Mouse (Mus musculus) midbrain, postnatal 0 days (tissue): ENCODE results near the gene Rbm5. TPM values are rescaled to one million over a fixed set of nuclear protein-coding genes. Genes with fewer than 3 reads are reported as not detected.
A peak's percentile ranks its signal among the peaks of the same experiment; 100 is the strongest.

ENCODE experiments used
- ATAC-seq: fragments of 200-750 bp; cut with Nextera tagmentation; 2 replicates; pipeline ENCODE4 v1.8.0; 2017; ENCODE audit warnings: moderate number of reproducible peaks, mild to moderate bottlenecking, moderate TSS enrichment, moderate library complexity; ENCODE audit not compliant: low FRiP score
- DNase-seq: peaks from one replicate; pipeline ENCODE4 v3.0.0-alpha.2; 2015; ENCODE audit warnings: low spot score
- H3K27ac ChIP-seq: fragments of 300-500 bp; sonication (generic); 2 replicates; pipeline ENCODE4 v1.5.1; 2014; ENCODE audit warnings: low read depth, mild to moderate bottlenecking, low read length, mixed read lengths
- H3K27me3 ChIP-seq: fragments of 300-500 bp; sonication (generic); 2 replicates; pipeline ENCODE4 v1.6.1; 2014; ENCODE audit warnings: low read length, control low read depth, mixed read lengths; ENCODE audit not compliant: insufficient read depth
- H3K36me3 ChIP-seq: fragments of 300-500 bp; sonication (generic); 2 replicates; pipeline ENCODE4 v1.6.1; 2014; ENCODE audit warnings: low read length, control low read depth, mixed read lengths; ENCODE audit not compliant: insufficient read depth
- H3K4me1 ChIP-seq: fragments of 300-500 bp; sonication (generic); 2 replicates; pipeline ENCODE4 v1.6.1; 2014; ENCODE audit warnings: mild to moderate bottlenecking, control low read depth, antibody characterized with exemption, low read length, mixed read lengths; ENCODE audit not compliant: insufficient read depth
- H3K4me2 ChIP-seq: fragments of 300-500 bp; sonication (generic); 2 replicates; pipeline ENCODE4 v1.6.1; 2014; ENCODE audit warnings: low read depth, mild to moderate bottlenecking, low read length, mixed read lengths; ENCODE audit not compliant: poor library complexity, severe bottlenecking
- H3K4me3 ChIP-seq: fragments of 300-500 bp; sonication (generic); 2 replicates; pipeline ENCODE4 v1.5.1; 2014; ENCODE audit warnings: low read depth, mild to moderate bottlenecking, low read length, moderate library complexity
- H3K9ac ChIP-seq: fragments of 300-500 bp; sonication (generic); replicated peaks from 2 replicates; pipeline ENCODE4 v1.6.1; 2014; ENCODE audit warnings: mild to moderate bottlenecking, low read length, moderate library complexity, mixed read lengths; ENCODE audit not compliant: poor library complexity, severe bottlenecking
- H3K9me3 ChIP-seq: fragments of 300-500 bp; sonication (generic); 2 replicates; pipeline ENCODE4 v1.6.1; 2016; ENCODE audit warnings: low read length, control low read depth
- CTCF ChIP-seq: IDR thresholded peaks from 2 replicates; pipeline ENCODE4 v1.5.1; 2016; ENCODE audit warnings: antibody characterized with exemption, mild to moderate bottlenecking
- WGBS: fragments of 180-500 bp; shearing (Covaris S2); extraction: QIAGEN DNeasy Blood & Tissue Kit; methylation state at CpG from one replicate; pipeline ENCODE4 v1.1.7; 2014; 5-methylcytosine and 5-hydroxymethylcytosine counted together
- polyA plus RNA-seq: library from polyadenylated mRNA; unstranded; fragments of >200 nt; fragmentation: Nextera tagmentation; extraction: Ambion mirVana; gene quantifications from 2 replicates; pipeline ENCODE4 v1.2.1, GENCODE M21; 2015
- total RNA-seq: library from RNA; depleted of rRNA; stranded (reverse); fragments of >200 nt; gene quantifications from 2 replicates; pipeline ENCODE4 v1.2.3, GENCODE M21; 2014

Gene Rbm5
- total and polyA plus RNA-seq, 2 experiments from 2014 or later: 142 to 160 TPM

- Histone ChIP-seq H3K4me1 (peaks cover 11% of the 10 kb centered on the region), H3K27ac (no peak overlapping the region), H3K4me3 (no peak overlapping the region), H3K4me2 (no peak overlapping the region), H3K9ac (no peak overlapping the region), H3K9me3 (no peaks in the 10 kb centered on the region), H3K36me3 (no peaks in the 10 kb centered on the region), H3K27me3 (no peaks in the 10 kb centered on the region)
- no peak for TF ChIP-seq CTCF
- ATAC-seq (no peak), DNase-seq (no peak)
- WGBS: 87% methylated on average over 10 of the region's 10 CpGs
Observed at GRCm38 (mm10) chr9:107718781-107719540, 51.8 kb downstream of the Rbm5 start.

DNA sequence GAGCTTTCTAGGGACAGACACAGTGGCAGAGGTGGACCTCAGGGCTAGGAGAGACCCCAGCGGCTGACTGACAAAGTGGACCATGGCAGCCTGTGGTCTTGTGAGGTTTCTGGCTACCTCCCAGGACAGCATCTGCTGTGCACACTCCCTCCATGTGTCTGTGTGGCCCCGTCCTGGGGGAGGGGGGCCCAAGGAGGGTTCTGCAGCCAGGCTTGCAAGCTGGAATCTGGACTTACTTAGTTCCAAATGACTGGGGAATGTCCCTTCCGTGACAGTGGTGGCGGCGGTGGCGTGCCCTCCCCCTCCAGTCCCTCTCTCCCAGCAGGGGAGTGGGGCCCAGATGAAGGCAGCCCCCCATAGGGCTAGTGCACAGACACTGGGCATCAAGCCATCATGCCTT lies 53.8 kb downstream of the Rbm5 start:
- Histone ChIP-seq H3K4me1 (no peaks in the 10 kb centered on the region), H3K36me3 (no peaks in the 10 kb centered on the region), H3K27me3 (no peaks in the 10 kb centered on the region), H3K4me2 (no peak overlapping the region), H3K27ac (no peak overlapping the region), H3K4me3 (no peak overlapping the region), H3K9me3 (no peaks in the 10 kb centered on the region), H3K9ac (no peak overlapping the region)
- ATAC-seq (peak; percentile 44; the same call in 1 of the 2 replicates), DNase-seq (peak; percentile 57)
- no peak for TF ChIP-seq CTCF
- 40% methylated on average over 6 of the region's 6 CpGs for WGBS

DNA sequence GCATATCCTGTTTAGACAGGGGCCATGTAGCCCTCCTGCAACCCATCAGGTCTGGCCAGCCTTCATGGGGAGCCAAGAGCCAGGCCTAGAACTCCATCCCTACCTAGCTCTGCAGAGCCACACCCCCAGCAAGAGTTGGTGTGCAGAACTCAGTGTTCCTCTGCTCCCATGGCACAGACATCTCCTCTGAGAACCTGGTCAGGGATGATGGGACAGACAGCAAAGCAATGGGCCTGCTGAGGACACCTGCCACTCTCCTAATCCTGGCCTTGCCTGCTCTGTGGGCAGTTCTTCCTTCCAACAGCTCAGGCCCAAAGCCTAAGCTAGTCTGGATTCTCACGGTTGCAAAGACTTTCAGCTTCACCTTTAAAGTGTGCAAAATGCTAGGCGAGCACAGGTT lies 55.2 kb downstream of the Rbm5 start:
- Histone ChIP-seq H3K4me2 (no peak overlapping the region), H3K9ac (no peak overlapping the region), H3K36me3 (no peaks in the 10 kb centered on the region), H3K4me3 (no peak overlapping the region), H3K27ac (no peak overlapping the region), H3K4me1 (no peaks in the 10 kb centered on the region), H3K9me3 (no peaks in the 10 kb centered on the region), H3K27me3 (no peaks in the 10 kb centered on the region)
- ATAC-seq: no peak
- DNase-seq: no peak
- WGBS: 84% methylated on average over 2 of the region's 2 CpGs
- no peak for TF ChIP-seq CTCF

DNA sequence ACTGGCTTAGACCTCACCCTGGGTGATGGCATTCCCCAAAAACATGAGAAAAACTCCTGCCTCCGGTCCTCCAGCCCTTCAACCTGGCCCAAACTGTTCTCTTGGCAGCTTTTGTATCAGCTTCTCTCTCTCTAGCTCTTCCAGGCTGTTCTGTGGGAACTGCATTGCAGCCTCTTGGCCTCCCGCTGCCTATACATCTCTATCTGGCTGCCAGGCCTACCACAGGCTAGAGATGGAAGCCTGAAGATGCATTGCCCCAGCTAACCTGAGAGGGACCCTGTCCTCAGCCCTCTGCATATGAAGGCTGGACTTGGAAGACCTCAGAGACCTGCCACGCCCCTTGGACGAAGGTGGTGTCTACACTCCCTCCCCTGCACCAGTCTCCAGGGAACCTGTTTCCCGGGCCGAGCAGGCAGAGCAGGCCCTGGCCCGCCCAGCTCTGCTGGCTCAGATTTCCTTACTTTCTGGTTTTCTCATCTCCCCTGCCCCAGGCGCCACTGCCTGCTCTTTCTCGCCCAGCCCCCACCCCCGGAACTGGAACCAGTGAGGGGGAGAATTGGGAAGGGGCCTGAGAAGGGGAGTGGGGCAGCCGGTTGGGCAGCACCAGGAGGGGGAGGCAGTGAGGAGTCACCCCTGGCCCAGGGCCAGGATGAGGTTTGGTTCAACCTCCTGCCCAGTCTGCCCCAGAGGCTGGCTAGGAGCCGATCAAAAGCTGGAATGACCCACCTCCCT lies 56.4 kb downstream of the Rbm5 start:
- H3K4me3 ChIP-seq: no peak overlapping the region
- H3K9ac ChIP-seq: no peak overlapping the region
- H3K27me3 ChIP-seq: no peaks in the 10 kb centered on the region
- ATAC-seq (no peak; the same call in 1 of the 2 replicates), DNase-seq (peak; percentile 66)
- no peaks in the 10 kb centered on the region for H3K4me1 ChIP-seq
- H3K4me2 ChIP-seq: no peak overlapping the region
- no peak overlapping the region for H3K27ac ChIP-seq
- no peaks in the 10 kb centered on the region for H3K36me3 ChIP-seq
- no peaks in the 10 kb centered on the region for H3K9me3 ChIP-seq
- WGBS: 27% methylated on average over 12 of the region's 12 CpGs
- TF ChIP-seq CTCF: no peak

DNA sequence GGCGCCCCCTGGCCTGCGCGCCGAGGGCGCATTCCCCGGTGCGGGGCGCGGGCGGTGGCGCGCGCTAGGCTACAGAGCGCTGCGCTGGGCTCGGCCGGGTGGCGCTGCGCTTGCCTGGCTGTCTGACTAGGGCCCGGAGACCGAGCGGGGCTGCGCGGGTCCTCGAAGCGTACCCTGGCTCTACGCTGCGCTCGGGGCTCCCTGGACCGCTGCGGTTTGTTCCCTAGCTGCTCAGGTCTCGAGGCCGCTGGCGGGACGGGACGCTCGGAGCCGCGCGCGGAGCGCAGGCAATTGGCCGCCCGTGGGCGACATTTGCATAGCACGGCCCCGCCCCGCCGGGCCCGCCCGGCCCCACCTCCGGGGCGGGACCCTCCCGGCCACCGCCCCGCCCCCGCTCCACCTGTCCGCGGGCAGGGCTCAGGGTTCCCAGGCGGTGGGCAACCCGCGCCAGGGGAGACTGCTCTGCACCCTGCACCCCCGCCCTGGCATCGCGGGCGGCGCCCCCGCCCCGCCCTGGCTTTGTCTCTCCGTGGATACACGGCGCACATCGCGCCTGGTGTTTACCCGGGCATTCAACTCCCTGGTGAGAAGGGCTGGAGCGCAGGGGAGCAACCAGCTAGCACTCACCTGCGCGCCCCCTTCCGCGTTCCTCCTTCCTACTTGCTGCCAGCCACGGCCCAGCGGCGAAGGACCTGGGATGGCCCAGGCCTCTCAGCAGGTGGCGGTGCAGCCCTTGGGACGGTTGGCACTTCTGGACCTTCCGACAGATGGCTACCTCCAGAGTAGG lies 60.9 kb downstream of the Rbm5 start, which contains the start of gene Sema3f:
Sema3f (minus strand) TSS at position 779 of the 787 bp plus-strand sequence.
- peaks cover 6% of the 10 kb centered on the region; the same call in 1 of the 2 replicates for H3K36me3 ChIP-seq
- H3K4me1 ChIP-seq: peaks cover 12% of the 10 kb centered on the region
- H3K4me2 ChIP-seq: peak within 1 kb of the TSS; percentile 84
- H3K27ac ChIP-seq: peak within 1 kb of the TSS; percentile 87
- peak within 1 kb of the TSS; percentile 70 for H3K4me3 ChIP-seq
- peak; percentile 75 for DNase-seq
- peak within 1 kb of the TSS; percentile 93 for H3K9ac ChIP-seq
- no peaks in the 10 kb centered on the region for H3K27me3 ChIP-seq
- WGBS: under 1% methylated on average over 61 of the region's 86 CpGs
- ATAC-seq: peak; percentile 57
- peak; percentile 69 for TF ChIP-seq CTCF
- no peaks in the 10 kb centered on the region for H3K9me3 ChIP-seq
